Mouse (Mus musculus): ENCODE data around the gene Rgs11.
"Not testable (repeated sequence)": the region's sequence is repeated elsewhere in the genome, so short reads cannot be mapped to it uniquely, and the experiment has no call there.

Gene Rgs11

DNA sequence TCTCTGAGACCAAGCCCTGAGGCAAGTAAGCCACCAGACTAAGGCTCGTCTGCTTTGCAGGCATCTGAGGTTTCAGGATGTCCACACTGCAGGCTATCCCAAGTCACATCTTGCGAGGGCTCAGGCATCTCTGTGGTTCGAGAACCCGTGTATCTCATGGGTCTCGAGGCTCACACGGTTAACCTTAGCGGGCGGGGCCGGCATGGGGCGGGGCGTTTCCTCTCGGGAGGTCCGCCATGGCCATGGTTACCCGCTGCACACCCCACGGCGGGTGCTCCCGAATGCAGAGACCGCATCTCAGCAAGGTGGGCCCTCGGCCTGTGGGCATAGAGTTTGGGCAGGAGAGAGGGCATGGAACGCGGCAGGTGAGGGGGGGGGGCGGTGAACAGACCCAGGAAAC, at the start of gene Rgs11:
TSS of gene Rgs11 (plus strand) at position 215 of the 400 bp plus-strand sequence.
- no peak for DNase-seq (ENCODE audit: low read depth, low spot score)

DNA sequence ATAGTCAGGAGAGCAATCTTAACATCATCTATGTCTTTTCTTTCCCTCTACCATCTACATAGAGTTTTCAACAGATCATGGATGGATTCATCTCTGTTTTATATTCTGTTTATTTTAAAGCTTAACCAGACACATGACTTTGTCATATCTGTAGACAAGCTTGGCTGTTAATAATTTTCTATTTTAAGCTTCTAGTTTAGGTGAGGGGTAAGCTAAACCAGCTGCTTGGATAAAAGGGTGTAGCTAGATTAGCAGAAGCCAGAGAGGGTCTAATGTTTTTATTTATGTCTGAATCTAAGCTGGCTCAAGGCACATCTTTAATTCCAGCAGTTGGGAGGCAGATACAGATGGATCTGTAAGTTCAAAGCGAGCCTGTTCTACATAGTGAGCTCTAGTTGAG, 40.0 kb upstream of the Rgs11 start:
- no peak for DNase-seq (ENCODE audit: low read depth, low spot score)

DNA sequence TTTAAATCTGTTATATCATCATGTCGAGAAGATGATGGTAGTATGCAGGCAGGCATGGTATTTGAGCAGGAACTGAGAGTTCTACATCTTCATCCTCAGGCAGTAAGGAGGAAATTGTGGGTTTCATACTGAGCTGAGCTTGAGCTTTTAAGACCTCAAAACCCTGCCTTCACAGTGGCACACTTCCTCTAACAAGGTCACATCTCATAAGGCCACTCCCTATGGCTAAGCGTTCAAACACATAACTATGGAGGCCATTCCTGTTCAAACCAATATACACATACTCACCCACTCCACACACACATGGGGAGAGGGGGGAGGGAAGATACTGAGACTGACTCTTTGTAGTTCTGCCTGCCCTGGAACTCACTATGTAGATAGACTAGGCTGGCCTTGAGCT, 34.7 kb upstream of the Rgs11 start:
- no peak for DNase-seq (ENCODE audit: low read depth, low spot score)

DNA sequence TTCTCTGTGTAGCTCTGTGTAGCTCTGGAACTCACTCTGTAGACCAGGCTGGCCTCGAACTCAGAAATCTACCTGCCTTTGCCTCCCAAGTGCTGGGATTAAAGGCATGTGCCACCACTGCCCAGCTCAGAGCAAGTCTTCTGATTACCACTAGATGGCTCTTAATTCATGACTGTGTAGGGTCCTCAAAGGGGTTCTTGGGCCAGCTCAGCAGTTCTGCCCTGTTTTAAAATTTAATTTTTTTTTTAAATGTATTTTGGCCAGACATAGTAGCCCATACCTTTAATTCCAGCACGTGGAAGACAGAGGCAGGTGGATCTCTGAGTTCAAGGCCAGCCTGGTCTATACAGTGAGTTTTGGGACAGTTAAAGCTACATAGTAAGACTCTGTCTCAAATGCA, 27.5 kb upstream of the Rgs11 start:
- not testable (repeated sequence) for DNase-seq (ENCODE audit: low read depth, low spot score)

DNA sequence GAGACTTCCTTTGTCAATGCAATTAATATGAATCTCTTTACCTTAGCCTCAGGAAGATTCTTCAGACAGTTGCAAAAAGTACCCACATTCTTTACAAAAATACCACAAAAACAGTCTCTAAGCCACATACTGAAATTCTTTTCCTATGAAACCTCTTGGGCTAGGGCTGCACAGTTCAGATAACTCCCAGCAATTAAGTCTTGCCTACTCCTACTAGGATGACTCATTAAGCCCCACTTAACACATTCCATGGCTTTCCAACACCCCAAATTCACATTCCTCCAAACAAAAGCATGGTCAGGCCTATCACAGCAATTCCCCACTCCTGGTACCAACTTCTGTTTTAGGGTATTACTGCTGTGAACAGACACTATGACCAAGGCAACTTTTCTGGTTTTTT, 24.1 kb upstream of the Rgs11 start:
- peak; percentile 69 for DNase-seq (ENCODE audit: low read depth, low spot score)

DNA sequence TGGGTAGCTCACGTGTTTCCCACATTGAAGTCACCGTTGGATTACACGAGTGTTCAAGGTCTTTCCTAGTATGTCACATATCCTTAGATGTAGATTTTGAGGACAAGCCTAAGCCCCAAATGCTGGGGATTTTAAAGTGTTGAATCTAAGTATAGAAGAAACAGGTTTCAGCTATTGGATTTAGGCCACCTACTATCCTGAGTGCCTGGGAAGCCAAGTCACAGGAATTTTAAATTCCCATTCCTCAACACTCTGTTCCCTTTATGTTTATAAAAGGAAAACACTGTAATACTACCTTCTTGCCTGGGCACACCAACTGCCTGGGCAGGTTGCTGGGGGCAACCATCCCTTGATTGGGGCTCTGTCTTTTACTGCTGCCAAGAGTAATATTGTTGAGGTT, 21.6 kb upstream of the Rgs11 start:
- DNase-seq (ENCODE audit: low read depth, low spot score), result no peak

DNA sequence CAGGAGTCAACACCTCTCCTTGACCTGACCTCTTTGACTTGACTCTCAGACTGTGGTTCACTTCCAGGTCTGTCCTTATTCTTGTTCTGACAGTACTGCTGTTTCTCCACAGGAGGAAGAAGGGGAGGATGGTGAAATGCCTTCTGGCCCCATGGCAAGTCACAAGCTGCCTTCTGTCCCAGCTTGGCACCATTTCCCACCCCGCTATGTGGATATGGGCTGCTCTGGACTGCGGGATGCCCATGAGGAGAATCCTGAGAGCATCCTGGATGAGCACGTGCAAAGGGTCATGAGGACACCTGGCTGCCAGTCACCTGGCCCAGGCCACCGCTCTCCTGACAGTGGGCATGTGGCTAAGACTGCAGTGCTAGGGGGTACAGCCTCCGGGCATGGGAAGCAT, 15.2 kb upstream of the Rgs11 start:
- no peak for DNase-seq (ENCODE audit: low read depth, low spot score)

DNA sequence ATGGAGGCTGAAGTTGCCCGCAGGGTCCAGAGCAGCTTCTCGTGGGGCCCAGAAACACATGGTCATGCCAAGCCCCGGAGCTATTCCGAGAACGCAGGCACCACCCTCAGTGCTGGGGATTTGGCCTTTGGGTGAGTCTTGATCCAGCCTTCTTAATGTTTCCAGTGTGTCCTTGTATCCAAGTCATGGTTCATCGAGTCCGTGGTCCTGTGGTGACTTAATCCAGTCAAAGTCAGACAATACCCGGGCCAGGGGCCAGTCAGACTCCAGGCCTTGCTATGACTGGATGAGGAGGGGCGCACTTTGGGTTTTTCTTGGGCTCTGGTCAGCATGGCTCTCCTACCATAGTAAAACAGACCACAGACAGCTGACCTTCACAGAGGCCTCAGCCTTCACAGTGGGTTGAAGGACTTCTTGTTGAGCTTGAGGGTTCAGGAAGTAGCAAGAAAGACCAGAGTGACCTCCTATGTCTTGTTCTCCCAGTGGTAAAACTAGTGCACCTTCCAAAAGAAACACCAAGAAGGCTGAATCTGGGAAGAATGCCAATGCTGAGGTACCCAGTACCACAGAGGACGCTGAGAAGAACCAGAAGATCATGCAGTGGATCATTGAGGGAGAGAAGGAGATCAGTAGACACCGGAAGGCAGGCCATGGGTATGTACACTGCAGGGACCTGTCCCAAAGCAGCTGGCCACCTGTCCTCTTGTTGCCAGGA, 14.5 kb upstream of the Rgs11 start:
- DNase-seq (ENCODE audit: low read depth, low spot score), result no peak

DNA sequence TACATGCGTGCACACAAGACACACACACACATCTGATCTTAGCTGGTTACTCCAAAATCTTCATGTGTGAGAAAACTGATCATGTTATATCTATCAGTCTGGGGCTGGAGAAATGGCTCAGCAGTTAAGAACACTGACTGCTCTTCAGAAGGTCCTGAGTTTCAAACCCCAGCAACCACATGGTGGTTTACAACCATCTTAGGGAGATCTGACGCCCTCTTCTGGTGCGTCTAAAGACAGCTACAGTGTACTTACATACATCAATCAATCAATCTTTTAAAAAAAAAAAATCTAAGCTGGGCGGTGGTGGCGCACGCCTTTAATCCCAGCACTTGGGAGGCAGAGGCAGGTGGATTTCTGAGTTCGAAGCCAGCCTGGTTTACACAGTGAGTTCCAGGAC, 11.3 kb upstream of the Rgs11 start:
- peak; percentile 33 for DNase-seq (ENCODE audit: low read depth, low spot score)

DNA sequence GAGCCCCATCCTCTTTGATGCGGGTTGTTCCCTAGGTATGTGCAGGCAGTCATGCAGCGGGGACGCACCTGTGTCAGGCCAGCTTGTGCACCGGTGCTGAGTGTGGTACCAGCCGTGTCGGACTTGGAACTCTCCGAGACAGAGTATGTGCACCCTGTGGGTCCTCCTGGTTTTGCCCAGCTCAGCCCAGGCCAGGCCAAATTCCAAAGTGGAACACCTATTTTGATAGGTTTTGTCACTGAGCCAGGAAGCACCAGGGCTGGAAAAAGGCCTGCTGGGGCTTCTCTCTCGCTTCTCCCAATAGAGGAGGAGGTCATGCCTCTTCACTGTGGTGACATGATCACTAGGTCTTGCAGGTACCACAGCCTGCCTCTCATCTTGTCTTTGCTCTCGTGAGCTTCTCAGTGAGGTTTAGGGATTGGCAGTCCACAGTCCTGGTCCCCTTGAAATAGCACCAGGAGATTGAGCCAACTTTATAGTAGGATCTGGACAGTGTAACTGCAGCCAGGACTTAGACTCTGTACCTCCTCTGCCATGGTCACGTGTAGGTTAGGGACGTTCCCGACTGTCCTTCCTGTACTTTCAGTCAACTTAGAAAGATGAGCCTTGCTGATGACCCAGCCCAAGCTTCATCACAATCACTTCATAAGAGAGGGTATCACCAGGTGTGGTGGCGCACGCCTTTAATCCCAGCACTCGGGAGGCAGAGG, 10.1 kb upstream of the Rgs11 start:
- DNase-seq (ENCODE audit: low read depth, low spot score), result no peak

DNA sequence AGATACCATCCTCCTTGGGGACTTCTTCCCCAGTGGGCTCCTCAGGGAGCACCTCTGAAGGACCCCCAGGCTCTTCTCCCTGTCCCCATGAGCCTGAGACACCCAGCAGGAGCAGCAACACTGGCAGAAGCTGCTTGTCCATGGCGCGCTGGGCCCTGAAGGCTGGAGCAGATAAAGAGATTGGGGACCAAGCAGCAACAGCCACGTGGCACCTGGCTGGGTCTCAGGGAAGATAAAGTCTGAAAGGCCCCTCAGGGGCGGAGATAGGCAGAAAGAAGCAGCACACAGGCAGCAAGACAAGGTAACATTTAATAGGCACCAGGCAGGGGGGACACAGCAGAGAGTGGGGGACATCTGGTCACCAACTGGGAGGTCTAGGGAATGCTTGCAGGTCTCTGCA, 3.9 kb upstream of the Rgs11 start, which contains the start of gene Pdia2:
TSS of gene Pdia2 (minus strand) at position 196 of the 400 bp plus-strand sequence.
- DNase-seq (ENCODE audit: low read depth, low spot score), result no peak

DNA sequence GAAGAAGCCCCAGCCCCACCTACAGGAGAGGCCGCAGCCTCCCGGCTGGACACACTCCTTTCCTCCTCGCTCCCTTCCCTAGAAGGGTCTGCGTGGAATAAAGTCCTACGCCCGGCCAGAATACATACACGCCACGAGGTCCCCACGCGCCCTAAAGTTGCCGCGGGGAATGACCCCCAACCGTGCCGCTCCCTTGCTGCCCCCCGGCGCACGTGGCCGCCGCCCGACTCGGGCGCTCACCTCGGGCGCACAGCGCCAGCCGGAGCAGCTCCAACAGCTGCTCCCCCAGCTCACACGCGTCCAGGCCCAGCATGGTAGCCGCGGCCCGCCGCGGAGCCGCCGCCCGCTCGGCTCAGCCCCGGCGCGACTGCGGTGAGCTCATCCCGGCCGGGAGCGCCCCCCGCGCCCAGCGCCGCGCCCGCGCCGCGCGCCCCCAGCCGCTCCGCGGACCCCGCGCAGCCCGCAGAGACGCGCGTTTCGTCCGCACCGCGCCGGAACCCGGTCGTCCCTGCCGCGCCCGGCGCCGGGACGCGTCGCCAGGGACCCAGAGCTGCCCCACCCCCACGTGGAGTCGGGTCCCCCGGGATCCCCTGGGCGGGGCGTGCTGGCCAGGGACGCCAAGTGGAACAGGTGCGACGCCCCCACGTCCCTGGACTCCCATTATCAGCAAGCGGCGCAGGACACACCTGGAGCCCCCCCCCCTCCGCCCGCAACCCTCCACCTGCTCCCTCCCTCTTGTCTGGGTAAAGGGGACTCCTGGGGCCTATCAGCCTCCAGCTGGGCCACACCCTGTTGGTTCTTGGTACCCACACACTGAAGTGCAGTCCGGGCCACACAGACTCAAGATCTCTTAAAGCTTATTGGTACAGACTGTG, 1.7 kb upstream of the Rgs11 start:
- DNase-seq (ENCODE audit: low read depth, low spot score), result no peak

DNA sequence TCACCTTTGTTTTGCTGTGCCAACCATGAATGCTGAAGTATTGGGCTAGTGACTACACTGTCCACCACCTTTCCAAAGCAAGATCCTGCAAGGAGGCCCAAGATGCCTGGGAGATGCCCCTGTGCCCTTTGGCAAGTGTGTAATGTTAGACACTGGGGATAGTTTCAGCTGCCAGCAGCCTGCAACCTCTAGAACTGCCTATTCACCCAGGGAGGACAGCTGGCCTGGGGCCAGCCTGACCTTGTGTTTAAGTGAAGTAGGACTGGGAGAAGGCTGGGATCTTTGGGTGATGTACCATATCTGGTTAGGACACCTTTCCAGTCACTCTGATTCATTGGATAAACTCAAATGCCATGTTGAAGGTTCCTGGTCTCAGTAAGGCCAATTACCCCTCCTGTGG, 753 bp upstream of the Rgs11 start:
- no peak for DNase-seq (ENCODE audit: low read depth, low spot score)

DNA sequence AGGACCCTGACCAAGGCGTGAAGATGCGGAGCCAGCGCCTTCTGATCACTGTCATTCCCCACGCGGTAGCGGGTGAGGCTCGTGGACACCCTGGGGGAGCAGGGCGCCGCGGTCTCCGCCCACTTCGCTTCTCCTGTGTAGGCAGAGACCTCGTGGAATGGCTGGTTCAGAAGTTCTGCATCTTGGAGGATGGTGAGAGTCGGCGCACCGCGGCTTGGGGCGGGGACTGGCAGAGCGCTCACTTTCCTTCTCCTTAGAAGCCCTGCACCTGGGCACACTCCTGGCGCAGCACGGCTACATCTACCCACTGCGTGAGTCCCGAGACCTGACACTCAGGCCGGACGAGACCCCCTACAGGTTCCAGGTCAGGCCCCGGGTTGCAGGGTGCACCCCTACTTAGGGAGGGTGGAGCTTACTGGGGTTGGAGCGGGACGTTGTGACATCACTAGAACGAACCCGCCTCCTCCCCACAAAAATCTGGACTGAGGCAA, 615 bp downstream of the Rgs11 start:
- DNase-seq (ENCODE audit: low read depth, low spot score), result peak; percentile 25

DNA sequence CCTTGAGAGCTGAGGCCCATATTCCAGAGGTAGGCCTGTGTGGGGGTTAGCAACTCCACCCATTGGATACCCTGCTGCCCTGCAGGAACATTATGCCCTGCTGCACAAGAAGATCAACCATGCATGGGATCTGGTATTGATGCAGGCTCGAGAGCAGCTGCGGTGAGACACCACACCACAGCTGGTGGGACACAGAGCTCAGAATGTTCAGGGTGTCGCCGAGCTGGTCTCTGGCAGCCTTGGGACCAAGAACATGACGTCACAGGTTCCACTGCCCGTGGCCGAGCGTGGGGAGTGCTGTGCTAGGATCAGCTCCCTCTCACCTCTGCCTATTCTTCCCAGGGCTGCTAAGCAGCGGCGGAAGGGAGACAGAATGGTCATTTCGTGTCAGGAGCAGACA, 2.0 kb downstream of the Rgs11 start:
- no peak for DNase-seq (ENCODE audit: low read depth, low spot score)

DNA sequence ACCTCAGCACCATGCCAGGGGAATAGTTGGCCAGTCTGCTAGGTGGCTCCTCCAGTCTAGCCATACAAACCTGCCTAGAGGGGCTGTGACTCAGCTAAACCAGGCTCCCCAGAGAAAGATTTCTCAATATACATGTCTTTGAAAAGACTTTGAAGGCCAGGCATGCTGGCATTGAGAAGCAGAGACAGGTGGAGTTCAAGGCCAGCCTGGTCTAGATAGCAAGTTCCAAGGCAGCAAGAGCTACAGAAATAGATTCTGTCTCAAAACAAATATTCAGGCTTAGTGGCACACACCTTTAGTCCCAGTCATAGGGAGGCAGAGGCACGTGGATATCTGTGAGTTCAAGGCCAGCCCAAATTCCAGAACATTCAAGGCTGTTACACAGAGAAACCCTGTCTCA, 3.6 kb downstream of the Rgs11 start:
- DNase-seq (ENCODE audit: low read depth, low spot score), result no peak

DNA sequence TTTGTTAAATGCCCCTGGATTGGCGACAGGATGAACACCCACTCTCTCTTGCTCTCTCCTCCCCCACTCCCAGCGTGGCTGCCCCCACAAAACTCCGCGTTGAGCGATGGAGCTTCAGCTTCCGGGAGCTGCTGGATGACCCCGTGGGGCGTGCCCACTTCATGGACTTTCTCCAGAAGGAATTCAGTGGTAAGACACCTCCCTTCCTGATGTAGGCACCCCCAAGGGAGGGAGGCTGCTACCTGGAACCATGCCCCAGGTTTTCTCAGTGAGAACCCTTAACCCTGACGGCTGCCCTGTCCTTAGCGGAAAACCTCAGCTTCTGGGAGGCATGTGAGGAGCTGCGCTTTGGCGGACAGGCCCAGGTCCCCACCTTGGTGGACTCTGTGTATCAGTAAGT, 4.9 kb downstream of the Rgs11 start, which contains the start of gene Arhgdig:
TSS of gene Arhgdig (minus strand) at position 101 of the 400 bp plus-strand sequence.
- DNase-seq (ENCODE audit: low read depth, low spot score), result no peak

DNA sequence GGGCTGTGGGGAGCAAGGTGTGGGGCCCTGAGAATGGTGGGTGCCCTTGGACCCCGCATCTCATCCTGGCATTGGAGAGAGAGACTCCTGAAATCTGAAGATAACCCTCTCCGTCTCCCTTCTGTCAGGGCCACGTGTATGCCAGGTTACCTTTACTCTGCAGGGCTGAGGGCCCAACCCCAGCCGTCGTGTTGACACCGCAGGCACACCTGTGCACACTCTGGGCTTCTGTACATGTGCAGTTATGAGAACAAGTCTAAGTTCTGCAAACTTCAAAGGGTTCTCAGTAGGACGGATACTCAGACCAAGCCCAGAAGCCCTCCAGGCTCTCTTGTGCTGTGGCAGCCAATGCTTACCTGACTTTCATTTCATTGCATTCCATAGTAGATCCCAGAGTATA, 9.5 kb downstream of the Rgs11 start:
- no peak for DNase-seq (ENCODE audit: low read depth, low spot score)

DNA sequence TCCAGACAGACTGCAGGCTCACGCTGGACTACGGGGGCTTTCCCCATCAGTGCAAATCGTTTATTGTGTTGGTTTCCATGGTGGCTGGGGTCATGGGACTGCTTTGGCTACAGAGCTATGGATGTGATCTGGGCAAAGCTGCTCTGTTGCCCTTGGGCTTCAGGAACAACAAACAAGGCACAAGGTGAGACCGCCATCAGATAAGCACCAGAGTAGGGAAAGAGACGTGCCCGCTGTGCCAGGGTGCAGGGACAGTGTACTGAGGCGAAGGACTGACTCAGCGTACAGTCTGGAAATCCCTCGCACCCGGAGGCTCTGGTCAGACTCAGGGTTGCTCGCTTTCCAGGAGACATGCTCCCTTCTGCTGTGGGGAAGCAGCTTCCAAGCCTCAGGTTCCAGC, 9.9 kb downstream of the Rgs11 start:
- no peak for DNase-seq (ENCODE audit: low read depth, low spot score)

DNA sequence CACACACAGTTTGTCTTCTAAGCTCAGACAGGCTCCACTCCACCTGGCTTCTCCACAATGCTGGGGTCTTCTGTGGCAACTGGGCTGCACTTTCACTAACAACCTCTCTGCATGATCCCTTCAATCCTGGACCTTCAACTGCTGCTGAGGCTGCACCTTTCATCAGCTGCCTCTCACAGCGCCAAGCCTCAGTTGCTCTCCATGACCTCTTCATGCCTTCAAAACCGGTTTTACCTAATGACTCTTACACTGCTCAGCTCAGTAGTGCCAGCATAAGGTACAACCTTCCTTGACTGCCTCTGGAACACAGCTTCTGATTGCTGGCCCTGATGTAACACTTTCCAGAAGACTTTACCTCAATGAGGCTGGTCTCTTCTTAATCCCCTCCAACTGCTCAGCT, 18.8 kb downstream of the Rgs11 start:
- DNase-seq (ENCODE audit: low read depth, low spot score), result no peak

DNA sequence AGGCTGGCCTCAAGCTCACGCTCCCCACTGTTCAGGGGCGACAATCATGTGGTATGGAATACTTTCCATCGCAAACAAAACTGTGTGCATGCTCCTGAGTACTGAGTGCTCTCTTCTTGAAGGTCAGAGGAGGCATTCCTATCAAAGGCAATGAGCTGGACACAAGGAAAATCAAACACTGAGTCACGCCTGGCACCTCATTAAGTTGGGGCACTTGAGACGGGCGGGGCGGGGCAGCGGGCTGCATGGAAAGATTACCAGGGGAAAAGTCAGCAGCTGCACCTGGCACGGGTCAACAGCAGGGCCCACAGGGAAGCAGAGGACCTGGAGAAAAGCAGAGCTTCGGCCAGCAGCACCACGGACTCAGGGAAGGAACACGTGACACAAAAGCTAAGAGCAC, 22.4 kb downstream of the Rgs11 start:
- DNase-seq (ENCODE audit: low read depth, low spot score), result no peak

DNA sequence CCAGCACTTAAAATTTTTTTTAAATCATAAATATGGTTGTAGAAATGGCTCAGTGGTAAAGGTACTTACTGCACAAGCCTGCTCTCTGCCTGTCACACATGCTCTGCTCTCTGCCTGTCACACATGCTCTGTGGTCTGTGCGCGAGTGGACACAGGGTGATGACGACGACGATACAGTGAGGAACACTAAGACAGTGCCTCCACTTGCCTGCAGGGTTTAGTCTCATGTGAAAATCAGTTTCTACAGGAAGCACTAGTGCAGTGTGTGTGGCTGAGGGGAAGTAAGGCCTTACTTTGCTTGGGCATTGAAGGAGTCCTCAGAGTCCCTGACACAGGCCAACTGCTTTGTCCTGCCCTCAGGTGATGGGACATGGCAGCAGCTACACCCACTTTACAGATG, 27.0 kb downstream of the Rgs11 start:
- DNase-seq (ENCODE audit: low read depth, low spot score), result no peak
